Mouse (Mus musculus) cerebellum, adult 18-20 months (tissue): ENCODE results near the gene Pold1.

ENCODE experiments used
- DNase-seq, 2 experiments: peaks; one replicate each; pipeline ENCODE4 v3.0.0; 2021

Gene Pold1

DNA sequence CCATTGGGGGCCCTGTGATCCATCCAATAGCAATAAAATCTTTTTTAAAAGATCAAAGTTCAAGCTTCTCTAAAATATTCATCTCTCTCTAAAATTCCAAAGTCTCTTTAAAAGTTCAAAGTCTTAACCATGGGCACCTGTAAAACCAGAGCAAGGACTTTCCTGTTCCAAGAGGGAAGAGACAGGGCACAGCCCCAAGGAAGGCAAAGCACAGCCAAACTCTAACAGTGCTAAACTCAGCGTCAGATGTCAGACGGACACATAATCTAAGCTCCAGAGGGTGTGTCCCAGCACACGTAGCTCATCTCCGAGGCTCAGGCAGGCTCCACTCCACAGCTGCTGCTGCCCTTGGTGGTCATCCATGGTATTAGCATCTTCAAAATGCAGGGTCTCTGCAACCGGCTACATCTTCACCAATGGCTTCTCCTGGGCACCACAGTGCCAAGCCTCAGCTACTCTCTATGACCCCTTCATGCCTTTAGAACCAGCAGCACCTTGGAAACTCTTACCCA is 27.7 kb upstream of the Pold1 start:
- DNase-seq = no peak

DNA sequence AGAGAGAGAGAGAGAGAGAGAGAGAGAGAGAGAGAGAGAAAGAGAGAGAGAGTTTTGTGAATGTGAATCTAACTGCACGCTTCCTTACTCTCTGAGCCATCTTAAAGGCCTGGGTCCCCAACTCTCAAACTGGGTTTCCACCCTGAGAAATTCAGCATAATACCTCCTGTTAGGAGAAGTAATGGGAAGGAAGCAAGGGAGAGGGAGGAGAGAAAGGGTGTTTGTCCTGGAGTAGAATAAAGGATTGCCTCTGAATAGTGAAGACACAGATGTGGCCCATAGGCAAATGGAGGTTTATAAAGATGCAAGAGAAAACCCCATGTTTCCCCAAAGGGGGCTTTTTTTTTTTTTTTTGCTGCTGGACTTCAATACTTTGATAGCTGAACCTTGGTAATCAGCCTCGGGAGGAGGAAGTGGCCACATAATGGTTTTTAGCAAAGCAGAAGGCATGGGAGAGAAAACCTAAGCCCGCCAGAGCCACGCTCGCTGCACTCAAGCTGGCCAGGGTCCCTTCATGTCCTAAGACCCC is 24.4 kb upstream of the Pold1 start:
- no peak for DNase-seq

DNA sequence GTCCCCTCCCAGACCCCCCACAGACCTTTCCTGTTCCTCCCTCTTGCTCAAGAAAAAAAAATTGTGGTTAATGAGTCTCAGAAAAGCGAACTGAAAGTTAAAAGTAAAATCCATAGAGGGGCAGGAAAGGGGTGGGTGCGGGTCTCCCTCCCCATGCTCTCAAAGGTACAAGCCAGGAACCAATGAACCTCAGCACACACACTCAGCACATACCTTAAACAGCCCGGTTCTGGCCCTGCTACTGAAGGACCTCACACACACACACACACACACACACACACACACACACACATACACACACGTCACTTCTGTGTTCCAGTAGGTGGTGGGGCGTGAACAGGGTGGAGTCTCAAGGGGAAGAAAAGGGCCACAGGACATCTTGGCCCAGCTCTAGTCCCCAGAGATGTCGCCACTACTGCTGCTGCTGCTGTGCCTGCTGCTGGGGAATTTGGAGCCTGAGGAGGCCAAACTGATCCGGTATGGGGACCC is 23.6 kb upstream of the Pold1 start, which contains the start of gene Napsa:
Napsa (plus strand) TSS at position 168 of the 489 bp plus-strand sequence.
- no peak for DNase-seq

DNA sequence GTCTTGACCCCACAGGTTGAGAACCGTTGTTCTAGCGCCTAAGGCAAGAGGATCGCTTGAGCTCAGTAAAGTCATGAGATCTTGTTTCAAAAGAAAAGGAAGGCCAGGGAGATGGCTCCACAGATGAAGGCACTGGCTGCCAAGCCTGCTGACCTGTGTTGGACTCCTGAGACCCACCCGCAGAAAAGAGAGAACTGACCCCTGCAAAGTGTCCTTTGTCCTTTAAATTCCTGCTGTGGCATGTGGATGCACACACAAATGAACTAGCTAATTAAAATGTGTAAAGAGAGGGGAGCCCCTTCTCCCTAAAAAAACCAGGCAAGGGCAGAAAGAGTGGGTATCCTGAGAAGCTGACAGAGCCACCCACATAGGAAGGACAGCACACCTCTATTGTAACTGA is 23.2 kb upstream of the Pold1 start:
- no peak for DNase-seq

DNA sequence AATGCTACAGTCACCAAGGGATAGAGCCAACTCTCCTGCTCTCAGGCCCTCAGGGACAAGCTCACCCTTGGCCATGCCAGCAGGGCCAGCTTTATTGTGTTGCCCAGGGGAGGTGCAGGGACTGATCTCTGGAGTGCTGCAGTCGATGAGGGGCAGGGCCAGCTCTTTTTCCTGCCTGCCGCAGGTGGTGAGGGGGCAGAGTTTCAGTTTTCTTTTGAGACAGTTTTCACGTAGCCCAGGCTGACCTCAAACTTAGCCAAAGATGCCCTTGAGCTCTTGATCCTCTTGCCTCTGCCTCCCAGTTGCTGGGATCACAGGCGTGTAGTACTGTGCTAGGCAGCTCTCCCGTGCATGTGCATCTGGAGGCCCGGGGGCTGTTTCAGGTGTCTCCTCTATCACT is 22.3 kb upstream of the Pold1 start:
- no peak for DNase-seq

DNA sequence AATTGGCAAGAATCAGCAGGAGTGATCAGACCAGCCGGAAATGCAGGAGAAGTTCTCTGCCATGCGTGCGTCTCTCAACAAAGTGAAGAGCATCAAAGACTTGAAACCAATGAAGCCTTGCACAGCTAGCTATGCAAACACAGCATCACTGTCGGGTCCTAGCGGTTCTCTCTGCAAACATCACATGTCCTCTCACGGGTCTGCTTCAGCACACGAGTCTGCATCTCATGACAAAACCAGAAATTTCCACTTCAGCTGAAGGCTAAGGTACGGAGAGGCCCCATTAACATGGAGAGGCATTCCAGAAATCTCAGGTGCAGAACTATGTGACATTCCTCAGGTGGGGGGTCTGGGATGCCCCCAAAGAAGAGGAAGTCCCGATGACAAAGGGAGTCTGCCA is 20.2 kb upstream of the Pold1 start:
- DNase-seq = no peak

DNA sequence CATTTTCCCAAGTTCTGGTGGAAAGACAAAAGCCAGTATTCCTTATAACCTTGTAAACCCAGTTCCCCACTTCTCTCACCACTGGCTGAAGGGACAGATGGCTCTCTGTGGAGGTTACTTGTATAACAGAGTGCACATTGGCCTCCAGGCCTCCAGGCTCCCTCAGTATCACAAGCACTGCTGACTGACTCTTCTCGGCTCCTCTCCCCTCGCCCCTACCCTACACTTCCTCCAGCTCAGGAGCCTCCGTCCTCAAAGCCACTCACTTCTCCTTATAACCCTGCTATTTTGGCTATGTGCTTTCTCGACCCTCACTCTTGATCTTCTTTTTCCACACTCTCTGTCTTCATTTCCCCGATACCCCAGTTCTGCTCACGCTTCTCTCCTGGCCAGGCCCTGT is 16.8 kb upstream of the Pold1 start:
- DNase-seq = no peak

DNA sequence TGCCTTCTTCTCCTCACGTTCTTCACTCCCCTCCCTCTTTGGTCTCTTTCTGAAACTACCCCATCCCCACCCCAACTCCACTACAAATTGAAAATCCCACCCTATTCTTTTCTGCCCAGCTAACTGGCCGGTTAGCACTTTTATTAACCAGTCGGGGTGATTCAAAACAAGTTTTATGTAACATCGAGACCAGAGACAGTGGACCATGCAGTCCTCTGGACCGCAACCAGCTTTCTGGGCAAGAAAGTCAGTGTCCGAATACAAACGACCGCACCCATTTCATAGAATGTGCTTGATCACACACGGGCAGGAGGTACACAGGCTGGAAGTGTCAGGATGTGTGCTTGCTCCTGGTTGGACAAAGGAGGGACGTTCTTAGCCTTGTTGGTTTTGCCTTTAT is 15.8 kb upstream of the Pold1 start:
- DNase-seq = no peak

DNA sequence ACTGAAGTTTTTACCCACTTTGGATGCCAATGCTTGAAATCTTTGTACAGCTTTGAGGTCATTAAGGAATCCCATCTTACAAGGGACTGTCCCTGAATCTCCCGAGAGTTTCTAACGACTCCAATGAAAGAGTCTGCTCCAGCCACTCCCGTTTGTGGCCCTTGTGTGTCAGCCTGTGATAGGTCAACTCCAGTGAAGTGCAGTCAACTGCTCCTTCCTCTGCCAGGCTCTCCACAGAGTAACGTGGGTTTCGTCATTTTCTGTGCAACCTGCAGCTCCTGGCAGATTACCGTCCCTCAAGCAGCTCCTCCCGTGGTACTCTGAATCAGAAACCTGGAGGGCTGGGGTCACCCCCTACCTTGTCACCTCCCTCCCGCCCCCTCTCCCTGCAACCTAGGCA is 14.6 kb upstream of the Pold1 start:
- DNase-seq = no peak

DNA sequence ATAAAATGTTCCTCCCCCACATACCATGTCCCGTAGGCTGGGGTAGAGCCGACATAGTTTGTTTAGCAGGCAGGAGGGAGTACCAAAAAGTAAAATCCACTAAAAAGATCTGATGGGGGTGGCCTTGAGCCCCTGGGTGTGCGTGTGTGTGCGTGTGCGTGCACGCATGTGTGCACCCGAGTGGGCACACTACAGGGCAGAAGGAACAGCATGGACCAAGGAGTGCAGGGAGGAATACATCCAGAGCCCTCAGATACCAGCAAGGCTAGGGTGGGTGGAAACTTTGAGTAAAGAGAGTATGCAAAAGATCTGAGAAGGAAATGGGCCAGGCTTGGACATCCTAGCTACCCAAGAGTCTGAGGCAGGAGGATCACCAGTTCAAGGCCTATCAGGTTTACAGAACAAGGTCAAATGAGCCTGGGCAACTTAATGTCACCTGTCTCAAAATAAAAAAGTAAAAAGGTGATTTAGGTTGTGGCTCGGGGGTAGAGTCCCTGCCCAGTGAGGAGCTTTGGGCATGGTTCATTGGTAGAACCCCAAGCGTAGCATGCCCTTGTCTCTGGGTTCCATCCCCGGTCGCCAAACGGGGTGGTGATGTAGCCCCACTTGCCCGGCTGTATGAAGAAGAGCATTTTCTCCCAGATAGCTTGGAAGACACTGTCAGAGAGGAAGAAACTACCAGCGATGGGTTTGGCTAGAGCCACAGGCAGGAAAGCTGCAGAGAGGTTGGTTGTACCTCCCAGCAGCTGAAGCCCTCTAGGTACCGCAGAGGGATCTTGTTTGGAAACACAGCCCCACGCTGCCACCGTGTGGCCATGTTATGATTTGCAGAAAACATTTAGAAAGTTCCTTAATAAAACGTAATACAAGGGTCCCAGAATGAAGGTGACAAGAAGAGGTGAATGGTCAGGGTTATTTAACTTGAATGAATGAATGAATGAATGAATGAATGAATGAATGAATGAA is 12.1 kb upstream of the Pold1 start:
- DNase-seq = peak; percentile 80 to 87

DNA sequence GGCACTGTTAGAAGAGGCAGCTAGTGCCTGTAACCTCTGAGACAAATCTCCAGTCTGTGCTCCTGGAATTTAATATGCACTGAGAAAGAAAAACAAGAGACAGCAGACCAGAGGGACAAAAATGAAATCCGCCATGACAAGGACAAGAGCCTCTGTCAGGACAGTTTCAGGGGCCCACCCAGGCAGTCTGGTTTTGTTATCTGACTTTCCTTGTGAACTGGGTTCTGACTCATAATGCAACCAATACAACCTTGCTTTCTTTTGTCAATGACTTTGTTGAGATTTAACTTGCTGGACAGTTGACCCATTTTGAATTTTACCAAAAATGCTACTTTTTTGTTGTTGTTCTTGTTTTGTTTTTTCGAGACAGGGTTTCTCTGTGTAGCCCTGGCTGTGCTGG is 9.0 kb upstream of the Pold1 start:
- no peak for DNase-seq

DNA sequence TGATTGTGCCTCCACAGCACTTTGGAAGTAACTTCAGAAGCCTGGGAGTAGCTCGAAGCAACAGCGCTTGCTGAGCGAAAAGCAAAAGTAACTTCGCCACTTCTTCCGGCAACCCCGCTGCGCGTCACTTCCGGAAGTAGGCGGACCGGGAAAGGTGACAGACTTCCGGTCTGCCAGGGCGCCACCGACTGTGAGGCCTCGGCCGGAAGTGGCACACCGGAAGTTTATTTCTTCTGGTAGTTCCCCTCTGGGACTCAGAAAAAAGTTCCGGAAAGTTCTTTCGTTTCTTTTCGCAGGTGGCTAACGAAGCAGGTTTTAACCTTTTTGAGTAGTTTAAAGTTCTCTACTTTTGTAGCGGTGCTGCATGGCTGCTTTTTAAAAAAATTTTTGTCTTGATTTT is 5.2 kb upstream of the Pold1 start, which contains the start of gene Nr1h2:
Nr1h2 (minus strand) TSS at position 126 of the 400 bp plus-strand sequence.
- DNase-seq = peak; percentile 93 to 94

DNA sequence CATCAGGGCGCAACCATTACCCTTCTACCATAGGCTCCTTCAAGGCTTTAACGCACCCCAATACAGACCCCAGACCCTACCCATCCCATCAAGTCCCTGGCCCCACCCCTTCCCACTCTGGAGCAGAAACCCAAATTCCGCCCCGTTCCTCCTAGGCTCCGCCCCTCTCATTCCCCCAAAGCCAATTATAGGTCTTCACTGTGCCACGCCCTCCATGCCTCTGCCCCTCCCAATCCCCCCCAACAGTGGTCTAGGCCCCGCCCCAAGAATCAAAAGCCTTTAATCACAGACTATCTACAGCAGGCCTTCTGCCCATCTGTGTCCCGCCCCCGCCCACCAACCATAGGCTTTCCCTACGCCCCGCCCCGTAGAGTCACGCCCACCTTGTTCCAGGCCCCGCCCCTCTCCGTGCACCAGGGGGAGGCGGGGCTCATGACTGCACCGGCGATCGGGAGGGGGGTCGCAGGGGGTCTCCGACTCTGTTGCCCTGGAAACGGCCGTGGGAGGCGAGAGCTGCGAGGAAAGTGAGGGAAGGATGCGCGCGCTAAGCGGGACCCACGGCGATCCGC is 4.6 kb upstream of the Pold1 start:
- peak; percentile 58 to 65 for DNase-seq

DNA sequence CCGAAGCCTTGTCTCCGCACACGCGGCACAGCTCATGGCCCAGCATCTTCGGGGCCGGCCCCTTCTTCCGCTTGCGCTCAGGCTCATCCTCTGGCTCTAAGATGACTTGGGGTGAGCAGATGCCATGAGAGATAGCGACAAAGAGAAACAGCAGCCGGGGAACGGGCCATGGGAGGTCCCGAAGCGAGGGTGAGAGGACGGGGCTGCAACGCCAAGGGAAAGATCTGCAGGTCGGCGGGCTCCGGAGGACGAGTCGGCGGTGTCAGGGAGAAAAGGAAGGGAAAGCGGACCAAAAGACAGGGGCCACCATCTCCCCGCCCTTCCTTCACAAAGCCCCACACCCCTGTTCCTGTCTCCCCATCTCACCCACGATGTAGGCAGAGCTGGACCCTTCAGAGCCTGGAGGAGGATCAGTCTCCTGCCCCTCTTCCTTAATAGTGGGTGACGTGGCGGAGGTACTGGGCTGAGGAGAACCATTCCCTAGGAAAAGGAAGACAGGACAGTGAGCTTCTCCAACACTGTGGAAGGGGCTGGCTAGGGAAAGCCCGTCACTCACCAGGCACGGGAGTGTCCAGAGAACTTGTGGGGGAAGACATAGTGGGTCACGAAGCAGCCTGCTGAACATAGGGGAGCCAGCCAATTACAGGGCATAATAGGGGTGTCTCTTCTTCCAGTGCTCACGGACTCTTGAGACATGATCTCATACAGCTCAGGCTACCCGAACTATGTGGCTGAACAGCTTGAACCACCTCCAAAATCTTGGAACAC is 3.7 kb upstream of the Pold1 start:
- no peak for DNase-seq

DNA sequence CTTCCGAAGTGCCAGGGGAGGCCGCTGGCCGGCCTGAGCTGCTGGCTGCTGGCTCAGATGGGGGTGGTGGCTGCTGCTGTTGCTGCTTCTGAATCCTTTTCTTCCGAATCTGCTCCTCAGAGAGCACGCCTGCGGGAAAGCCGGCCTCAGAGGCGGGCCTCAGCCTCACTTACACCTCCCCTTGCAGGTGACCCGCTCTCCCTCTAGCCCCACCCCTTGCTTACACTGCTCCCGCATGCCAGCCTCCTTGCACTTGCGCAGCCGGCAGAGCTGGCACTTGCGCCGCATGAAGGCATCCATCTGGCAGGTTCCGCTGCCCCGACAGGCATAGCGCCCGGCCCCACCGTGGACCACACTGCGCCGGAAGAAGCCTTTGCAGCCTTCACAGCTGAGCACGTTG is 3.1 kb upstream of the Pold1 start:
- DNase-seq = peak; percentile 37 to 43

DNA sequence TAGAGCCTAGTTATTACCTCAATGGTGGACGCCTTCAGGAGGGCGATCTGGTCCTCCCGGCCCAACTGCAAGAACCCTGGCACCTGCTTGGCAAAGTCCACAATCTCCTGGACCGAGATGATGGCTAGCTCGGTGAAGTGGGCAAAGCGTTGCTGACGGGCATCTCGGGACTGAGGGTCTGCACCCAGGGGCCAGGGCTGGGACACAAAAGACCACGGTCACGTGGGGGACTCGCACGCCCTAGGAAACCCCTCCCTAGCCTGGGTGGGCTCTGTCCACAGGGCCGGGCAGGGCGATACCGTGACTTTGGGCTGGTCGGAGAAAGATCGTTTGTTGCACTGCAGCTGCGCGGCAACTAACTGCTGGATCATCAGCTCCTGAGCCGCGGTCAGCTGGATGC is 2.7 kb upstream of the Pold1 start:
- DNase-seq = peak in 1 of 2 experiments; percentile 21

DNA sequence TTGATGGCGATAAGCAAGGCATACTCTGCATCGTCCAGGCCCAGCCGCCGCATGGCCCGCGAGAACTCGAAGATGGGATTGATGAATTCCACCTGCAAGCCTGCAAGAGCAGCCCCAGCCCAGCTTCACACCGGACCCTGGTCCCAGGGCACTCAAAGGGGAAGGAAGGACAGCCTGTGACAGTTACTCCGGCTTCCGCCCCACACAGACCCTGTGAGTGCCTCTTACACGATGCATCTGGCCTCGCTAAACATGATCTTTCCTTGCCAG is 1.7 kb upstream of the Pold1 start:
- no peak for DNase-seq

DNA sequence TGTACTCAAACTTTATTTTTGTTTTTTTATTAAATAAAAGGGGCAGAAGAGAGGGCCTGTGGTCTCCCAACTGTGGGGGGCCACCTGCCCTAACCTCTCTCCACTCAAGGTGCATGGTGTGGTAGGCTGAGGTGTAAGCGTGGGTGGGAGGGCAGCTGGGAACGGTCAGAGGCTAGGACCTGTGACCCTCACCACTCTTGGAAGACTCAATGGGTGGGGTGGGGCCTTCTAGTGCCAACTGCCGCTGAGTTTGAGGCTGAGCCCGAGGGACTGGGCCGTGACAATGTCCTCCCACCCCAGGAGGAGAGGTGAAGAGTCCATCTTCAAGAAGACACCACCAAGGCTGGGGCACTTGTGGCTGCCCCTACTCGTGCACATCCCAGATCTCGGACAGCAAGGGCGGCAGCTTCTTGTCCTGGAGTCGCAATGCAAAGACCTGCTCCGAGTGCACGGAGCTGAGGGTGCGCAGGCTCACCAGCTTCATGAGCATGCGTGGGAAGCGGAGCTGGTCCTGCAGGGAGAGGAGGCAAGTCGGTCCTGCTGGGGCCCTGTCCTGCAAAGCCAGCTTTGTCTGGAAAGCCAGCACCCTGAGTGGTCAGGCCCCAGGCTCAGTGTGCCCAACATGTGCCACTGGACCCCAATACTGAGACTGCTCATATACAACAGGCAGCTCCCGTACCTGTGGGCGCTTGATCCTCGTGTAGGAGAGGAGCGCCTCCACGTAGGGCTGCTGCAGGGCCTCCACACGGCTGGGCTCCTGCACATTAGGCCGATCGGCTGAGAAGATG is 1.2 kb upstream of the Pold1 start:
- peak in 1 of 2 experiments; percentile 21 for DNase-seq

DNA sequence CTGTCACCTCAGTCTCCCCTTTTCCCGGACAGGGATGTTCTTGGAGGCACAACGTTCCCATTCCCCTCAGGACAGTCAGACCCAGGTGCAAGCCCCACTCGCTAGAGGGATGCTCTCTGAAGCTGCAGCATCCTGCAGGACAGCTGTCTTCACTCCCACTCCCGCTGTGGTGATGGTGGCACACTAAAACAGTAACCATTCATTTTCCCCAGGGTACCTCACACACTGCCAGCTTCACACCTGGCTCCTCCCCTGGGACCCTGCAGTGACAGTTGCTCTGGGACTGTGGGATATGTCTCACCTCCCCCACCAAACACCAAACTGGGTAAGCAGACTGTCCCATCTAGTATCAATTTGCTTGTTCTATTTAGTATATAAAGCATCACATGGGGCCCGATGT is 924 bp downstream of the Pold1 start:
- DNase-seq = peak in 1 of 2 experiments; percentile 21

DNA sequence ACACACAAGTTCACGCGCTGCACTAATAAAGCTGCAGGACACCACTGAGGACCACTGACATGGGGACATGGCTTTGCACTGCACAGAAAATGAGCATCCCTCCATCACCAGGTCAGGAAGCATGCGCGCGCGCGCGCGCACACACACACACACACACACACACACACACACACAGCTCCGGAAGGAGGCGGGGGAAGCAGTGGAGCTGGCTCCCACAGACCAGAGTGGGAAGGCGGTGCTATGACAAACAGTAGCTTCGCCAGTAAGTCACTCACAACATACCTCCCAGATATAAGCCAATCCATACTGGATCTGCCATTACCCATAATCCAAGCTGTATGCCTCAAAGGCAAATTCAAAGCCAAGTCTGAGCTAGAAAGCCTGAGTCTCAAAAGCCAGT is 1.6 kb downstream of the Pold1 start:
- DNase-seq = no peak

DNA sequence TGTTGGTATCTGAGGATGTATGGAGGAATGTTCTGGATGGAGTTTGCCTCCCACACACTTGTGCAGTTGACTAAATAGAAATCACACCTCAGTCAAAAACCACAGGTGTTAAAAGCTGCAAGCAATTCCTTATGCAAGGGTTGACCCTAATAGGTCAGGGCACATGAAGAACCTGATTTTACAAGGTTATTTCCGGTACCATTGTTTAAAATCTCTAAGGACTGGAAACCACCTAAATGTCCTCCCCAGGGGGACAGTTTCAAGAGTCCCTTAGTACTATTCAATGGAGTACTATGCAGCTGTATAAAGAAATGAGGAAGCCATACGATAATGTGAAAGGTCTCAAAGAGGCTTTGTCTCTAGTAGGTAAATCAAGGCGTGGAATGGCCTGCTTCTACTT is 2.4 kb downstream of the Pold1 start:
- no peak for DNase-seq

DNA sequence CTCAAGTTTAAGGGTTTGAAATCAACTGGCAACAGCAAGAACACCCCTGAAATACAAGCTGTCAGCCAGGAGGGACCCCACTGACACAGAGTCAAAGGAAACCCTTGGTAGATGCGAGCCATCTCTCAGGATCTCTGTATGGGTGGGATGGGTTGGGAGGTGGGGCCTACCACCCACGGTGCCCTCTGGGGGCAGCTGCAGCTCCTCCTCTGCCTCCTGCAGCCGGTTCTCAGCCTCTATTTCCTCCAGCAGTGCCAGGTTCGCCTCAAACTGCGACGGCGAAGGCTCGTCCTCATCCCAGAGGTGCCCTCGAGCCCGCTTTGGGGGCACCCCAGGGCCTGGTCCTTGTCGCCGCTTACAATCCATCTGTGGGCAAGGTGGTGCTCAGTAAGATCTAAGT is 5.6 kb downstream of the Pold1 start:
- no peak for DNase-seq
